ENCODE assay signal across 10 mouse cellular contexts in genomic region chr1:92215996-92216630, GRCm38 (mm10). TPM values are rescaled to one million over a fixed set of nuclear protein-coding genes. Genes with fewer than 3 reads are reported as not detected.
DNase-seq lines count a peak whose midpoint lies in the region; ATAC-seq lines count a peak whose summit lies in the region.
"Had no signal": no experiment of that assay in that cellular context is flagged by ENCODE, and none has a peak within 500 bp of the region (broad histone marks: within the 10 kb centered on the region; RNA-seq: fewer than 3 reads in every experiment).

No protein-coding gene starts in this region.

- no peak overlapping the region for H3K4me3 ChIP-seq in hindbrain, embryonic 13.5 days
- no peak overlapping the region for H3K4me3 ChIP-seq in hindbrain, embryonic 11.5 days (ENCODE audit: low read depth, low read length)
- H3K4me3 ChIP-seq in forebrain, embryonic 13.5 days = no peak overlapping the region
- H3K4me3 ChIP-seq: heart, embryonic 15.5 days had no signal

- H3K27me3 ChIP-seq in hindbrain, embryonic 13.5 days = peaks cover 28% of the 10 kb centered on the region
- no peaks in the 10 kb centered on the region for H3K27me3 ChIP-seq in hindbrain, embryonic 11.5 days (ENCODE audit: control insufficient read depth, insufficient read depth, low read length)
- H3K27me3 ChIP-seq in forebrain, embryonic 13.5 days = peaks cover 3% of the 10 kb centered on the region; the same call in 1 of the 2 replicates
- H3K27me3 ChIP-seq: heart, embryonic 15.5 days had no signal

- WGBS in hindbrain, embryonic 13.5 days = 53% methylated on average over 11 of the region's 11 CpGs
- 59% methylated on average over 11 of the region's 11 CpGs for WGBS in hindbrain, embryonic 11.5 days
- WGBS in forebrain, embryonic 13.5 days = 28% methylated on average over 11 of the region's 11 CpGs

- no peaks in the 10 kb centered on the region for H3K9me3 ChIP-seq in hindbrain, embryonic 13.5 days
- no peaks in the 10 kb centered on the region for H3K9me3 ChIP-seq in hindbrain, embryonic 11.5 days (ENCODE audit: control insufficient read depth, low read length)
- 0 out of 2 replicates have a peak, but pooled peaks cover 4% of the 10 kb centered on the region for H3K9me3 ChIP-seq in forebrain, embryonic 13.5 days (replicated peaks)
- H3K9me3 ChIP-seq: heart, embryonic 15.5 days had no signal

- H3K27ac ChIP-seq in hindbrain, embryonic 13.5 days = peak overlapping the region; percentile 27; the same call in 1 of the 2 replicates
- no peak overlapping the region for H3K27ac ChIP-seq in hindbrain, embryonic 11.5 days (ENCODE audit: low read depth, low read length)
- peak overlapping the region; percentile 54 for H3K27ac ChIP-seq in forebrain, embryonic 13.5 days

- H3K4me1 ChIP-seq in hindbrain, embryonic 13.5 days (replicated peaks) = peaks cover 37% of the 10 kb centered on the region
- H3K4me1 ChIP-seq in hindbrain, embryonic 11.5 days (replicated peaks; ENCODE audit: control insufficient read depth, insufficient read depth, low read length) = peaks cover 8% of the 10 kb centered on the region; the same call in 1 of the 2 replicates
- H3K4me1 ChIP-seq in forebrain, embryonic 13.5 days = peaks cover 38% of the 10 kb centered on the region

- no peak for ATAC-seq in hindbrain, embryonic 13.5 days (ENCODE audit: low FRiP score)
- no peak for ATAC-seq in hindbrain, embryonic 11.5 days (ENCODE audit: low FRiP score)
- ATAC-seq in forebrain, embryonic 13.5 days = 0 out of 2 replicates have a peak, but pooled peaks have one; percentile 40
- peak; percentile 79 for ATAC-seq in megakaryocyte progenitor cell, adult 5-6 weeks (replicated peaks; ENCODE audit: poor library complexity)

- no peak overlapping the region for H3K4me2 ChIP-seq in hindbrain, embryonic 13.5 days
- no peak overlapping the region for H3K4me2 ChIP-seq in hindbrain, embryonic 11.5 days (replicated peaks; ENCODE audit: low read depth, low read length)
- H3K4me2 ChIP-seq in forebrain, embryonic 13.5 days = no peak overlapping the region
- H3K4me2 ChIP-seq: heart, embryonic 15.5 days had no signal

- no peaks in the 10 kb centered on the region for H3K36me3 ChIP-seq in hindbrain, embryonic 13.5 days
- H3K36me3 ChIP-seq in hindbrain, embryonic 11.5 days (ENCODE audit: control insufficient read depth, insufficient read depth, low read length) = no peaks in the 10 kb centered on the region
- no peaks in the 10 kb centered on the region for H3K36me3 ChIP-seq in forebrain, embryonic 13.5 days (ENCODE audit: poor library complexity, severe bottlenecking)
- H3K36me3 ChIP-seq: heart, embryonic 15.5 days had no signal

- no peak for DNase-seq in hindbrain, embryonic 11.5 days (ENCODE audit: low spot score)
- peak; percentile 70 for DNase-seq in retina, postnatal 1 day
- DNase-seq in retina, embryonic 14.5 days (ENCODE audit: low spot score) = no peak
- no peak for DNase-seq in urinary bladder, postnatal 36 days (ENCODE audit: low spot score in 2 of 2)
- no peak for DNase-seq in urinary bladder, adult 2 months (ENCODE audit: low spot score)
- DNase-seq: cerebellum, adult 9-10 months had no signal

- no peak overlapping the region for H3K9ac ChIP-seq in hindbrain, embryonic 13.5 days
- H3K9ac ChIP-seq in hindbrain, embryonic 11.5 days (ENCODE audit: low read depth, low read length) = no peak overlapping the region
- no peak overlapping the region for H3K9ac ChIP-seq in forebrain, embryonic 13.5 days
- H3K9ac ChIP-seq: heart, embryonic 15.5 days had no signal

RNA-seq across cellular contexts. Expression of gene Hdac4, which starts 20.6 kb away (rescaled TPM):
- polyA plus RNA-seq in hindbrain, embryonic 13.5 days (2015; fragmentation: Nextera tagmentation; extraction: Ambion mirVana) = 25.3 and 25.7 TPM in 2 replicates
- polyA plus RNA-seq in hindbrain, embryonic 11.5 days (2014; fragmentation: Nextera tagmentation; extraction: Ambion mirVana) = 20.4 and 21.2 TPM in 2 replicates
- 22.6 and 25.1 TPM in 2 replicates for polyA plus RNA-seq in forebrain, embryonic 13.5 days (2015; fragmentation: Nextera tagmentation; extraction: Ambion mirVana)
- total RNA-seq in megakaryocyte progenitor cell, adult 5-6 weeks (2015) = 13.8 and 22.6 TPM in 2 replicates
- total RNA-seq in megakaryocyte progenitor cell, adult 5-6 weeks (2017) = 8.4 and 9.3 TPM in 2 replicates
- 15.4 and 17.5 TPM in 2 replicates for polyA plus RNA-seq in urinary bladder, adult 2 months (2012; rRNA removed)

Comparison
In these comparisons a context has a peak if more than half of its experiments do, and no peak if none do; other contexts are left out.
1. ATAC-seq: peak in forebrain, embryonic 13.5 days (single experiment) and megakaryocyte progenitor cell, adult 5-6 weeks (single experiment); none in hindbrain, embryonic 13.5 days (single experiment) and hindbrain, embryonic 11.5 days (single experiment).